Mouse (Mus musculus): ENCODE measurements around the gene Armc7.

DNA sequence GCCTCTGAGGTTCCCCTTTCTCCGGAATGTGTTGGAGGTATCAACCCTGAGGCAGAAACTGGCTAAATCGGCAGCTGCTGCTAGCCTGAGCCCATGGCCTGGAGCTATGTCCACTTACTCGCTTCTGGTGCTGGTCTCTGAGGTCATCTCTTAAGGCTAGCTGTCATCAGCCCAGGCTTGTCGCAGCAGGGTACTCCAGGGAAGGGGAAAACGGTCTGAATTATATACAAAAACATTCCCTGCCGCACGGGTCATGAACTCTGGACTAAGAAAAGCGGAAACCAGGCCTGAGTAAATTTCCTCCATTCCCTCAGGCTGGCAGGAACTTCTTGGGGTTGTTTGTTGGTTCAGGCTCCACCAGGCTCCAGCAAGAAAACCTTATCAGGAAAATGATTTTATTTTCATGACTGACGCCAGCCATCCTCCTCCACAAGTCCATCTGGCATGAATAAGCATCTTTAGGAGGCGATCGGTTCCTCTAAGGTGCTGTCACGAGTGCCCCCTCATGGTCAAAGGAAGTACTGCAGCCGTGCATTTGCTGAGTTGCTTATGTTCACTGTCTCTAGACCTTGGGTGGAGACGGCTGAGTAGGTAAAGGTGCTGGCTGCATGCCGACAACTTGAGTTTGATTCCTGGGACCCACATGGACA, 1.7 kb upstream of the Armc7 start:
- TF ChIP-seq CTCF (IDR thresholded peaks at IDR 0.05; ENCODE audit: control insufficient read depth, insufficient read depth, insufficient read length) (peak; percentile 88), MAX (IDR thresholded peaks at IDR 0.05) (no peak), USF1 (IDR thresholded peaks at IDR 0.05; ENCODE audit: low read depth) (no peak)
